Comparison of ENCODE assay signal across 18 mouse cellular contexts in genomic region chr6:85839982-85840381, GRCm38 (mm10). TPM values are rescaled to one million over a fixed set of nuclear protein-coding genes. Genes with fewer than 3 reads are reported as not detected.
DNase-seq lines count a peak whose midpoint lies in the region; ATAC-seq and TF ChIP-seq lines count a peak whose summit lies in the region.
"Had no signal": no experiment of that assay in that cellular context is flagged by ENCODE, and none has a peak within 500 bp of the region (broad histone marks: within the 10 kb centered on the region; RNA-seq: fewer than 3 reads in every experiment).

No protein-coding gene starts in this region.

- no peak overlapping the region for H3K4me2 ChIP-seq in embryonic facial prominence, embryonic 14.5 days (ENCODE audit: low read depth, low read length)
- H3K4me2 ChIP-seq in hindbrain, postnatal 0 days (ENCODE audit: low read depth, low read length), result no peak overlapping the region
- no peak overlapping the region for H3K4me2 ChIP-seq in hindbrain, embryonic 11.5 days (replicated peaks; ENCODE audit: low read depth, low read length)
- H3K4me2 ChIP-seq in neural tube, embryonic 15.5 days, result no peak overlapping the region
- H3K4me2 ChIP-seq: heart, embryonic 13.5 days had no signal

- no peaks in the 10 kb centered on the region for H3K9me3 ChIP-seq in embryonic facial prominence, embryonic 14.5 days (ENCODE audit: control insufficient read depth, low read length)
- H3K9me3 ChIP-seq in embryonic facial prominence, embryonic 10.5 days, result no peaks in the 10 kb centered on the region
- H3K9me3 ChIP-seq in hindbrain, postnatal 0 days (ENCODE audit: low read length), result no peaks in the 10 kb centered on the region
- H3K9me3 ChIP-seq in hindbrain, embryonic 11.5 days (ENCODE audit: control insufficient read depth, low read length), result no peaks in the 10 kb centered on the region
- no peaks in the 10 kb centered on the region for H3K9me3 ChIP-seq in neural tube, embryonic 15.5 days (replicated peaks)

- no peak overlapping the region for H3K27ac ChIP-seq in embryonic facial prominence, embryonic 14.5 days (replicated peaks; ENCODE audit: low read depth, low read length)
- no peak overlapping the region for H3K27ac ChIP-seq in embryonic facial prominence, embryonic 10.5 days (replicated peaks)
- H3K27ac ChIP-seq in hindbrain, postnatal 0 days, result peak overlapping the region; percentile 48; the same call in 1 of the 2 replicates
- no peak overlapping the region for H3K27ac ChIP-seq in hindbrain, embryonic 11.5 days (ENCODE audit: low read depth, low read length)
- no peak overlapping the region for H3K27ac ChIP-seq in neural tube, embryonic 15.5 days (replicated peaks)
- H3K27ac ChIP-seq: heart, embryonic 13.5 days had no signal

- TF ChIP-seq CTCF in hindbrain, postnatal 0 days (IDR thresholded peaks at IDR 0.05; ENCODE audit: low read depth), result no peak

- 34% methylated on average over 4 of the region's 4 CpGs for WGBS in embryonic facial prominence, embryonic 14.5 days
- WGBS in embryonic facial prominence, embryonic 10.5 days, result 37% methylated on average over 4 of the region's 4 CpGs
- WGBS in hindbrain, postnatal 0 days, result 25% methylated on average over 4 of the region's 4 CpGs
- 58% methylated on average over 4 of the region's 4 CpGs for WGBS in hindbrain, embryonic 11.5 days
- WGBS in neural tube, embryonic 15.5 days, result 48% methylated on average over 4 of the region's 4 CpGs

- DNase-seq in embryonic facial prominence, embryonic 14.5 days (ENCODE audit: low spot score), result peak; percentile 9
- no peak for DNase-seq in embryonic facial prominence, embryonic 10.5 days (ENCODE audit: low spot score)
- peak; percentile 65 for DNase-seq in hindbrain, postnatal 0 days (ENCODE audit: low spot score)
- no peak for DNase-seq in hindbrain, embryonic 11.5 days (ENCODE audit: low spot score)
- DNase-seq in lung, postnatal 14 days, result peak; percentile 4
- DNase-seq in lung, adult 18-20 months, result no peak
- DNase-seq in layer of hippocampus, adult 9-11 months, result peak; percentile 65
- DNase-seq: gastrocnemius, postnatal 36 days; liver, postnatal 0 days; spleen, adult 18-20 months had no signal

- H3K4me1 ChIP-seq in embryonic facial prominence, embryonic 14.5 days (ENCODE audit: control insufficient read depth, insufficient read depth, low read length), result no peaks in the 10 kb centered on the region; the same call in 1 of the 2 replicates
- peaks cover 9% of the 10 kb centered on the region for H3K4me1 ChIP-seq in embryonic facial prominence, embryonic 10.5 days
- H3K4me1 ChIP-seq in hindbrain, postnatal 0 days (ENCODE audit: insufficient read depth, low read length), result no peaks in the 10 kb centered on the region
- no peaks in the 10 kb centered on the region for H3K4me1 ChIP-seq in hindbrain, embryonic 11.5 days (replicated peaks; ENCODE audit: control insufficient read depth, insufficient read depth, low read length)
- H3K4me1 ChIP-seq in neural tube, embryonic 15.5 days, result no peaks in the 10 kb centered on the region
- H3K4me1 ChIP-seq: heart, embryonic 13.5 days had no signal

- no peaks in the 10 kb centered on the region for H3K36me3 ChIP-seq in embryonic facial prominence, embryonic 14.5 days (ENCODE audit: control insufficient read depth, insufficient read depth, low read length)
- no peaks in the 10 kb centered on the region for H3K36me3 ChIP-seq in embryonic facial prominence, embryonic 10.5 days (replicated peaks)
- no peaks in the 10 kb centered on the region for H3K36me3 ChIP-seq in hindbrain, postnatal 0 days (ENCODE audit: insufficient read depth, low read length)
- no peaks in the 10 kb centered on the region for H3K36me3 ChIP-seq in hindbrain, embryonic 11.5 days (ENCODE audit: control insufficient read depth, insufficient read depth, low read length)
- H3K36me3 ChIP-seq in neural tube, embryonic 15.5 days, result no peaks in the 10 kb centered on the region
- H3K36me3 ChIP-seq: heart, embryonic 13.5 days had no signal

- H3K4me3 ChIP-seq in embryonic facial prominence, embryonic 14.5 days (ENCODE audit: low read depth, low read length), result no peak overlapping the region
- no peak overlapping the region for H3K4me3 ChIP-seq in embryonic facial prominence, embryonic 10.5 days
- no peak overlapping the region for H3K4me3 ChIP-seq in hindbrain, postnatal 0 days (ENCODE audit: low read length)
- no peak overlapping the region for H3K4me3 ChIP-seq in hindbrain, embryonic 11.5 days (ENCODE audit: low read depth, low read length)
- no peak overlapping the region for H3K4me3 ChIP-seq in neural tube, embryonic 15.5 days (replicated peaks)
- H3K4me3 ChIP-seq: heart, embryonic 13.5 days; myocyte had no signal

- no peaks in the 10 kb centered on the region for H3K27me3 ChIP-seq in embryonic facial prominence, embryonic 14.5 days (replicated peaks; ENCODE audit: control insufficient read depth, insufficient read depth, low read length)
- H3K27me3 ChIP-seq in embryonic facial prominence, embryonic 10.5 days (replicated peaks; ENCODE audit: low read depth, poor library complexity, severe bottlenecking), result no peaks in the 10 kb centered on the region
- no peaks in the 10 kb centered on the region for H3K27me3 ChIP-seq in hindbrain, postnatal 0 days (ENCODE audit: insufficient read depth, low read length)
- no peaks in the 10 kb centered on the region for H3K27me3 ChIP-seq in hindbrain, embryonic 11.5 days (ENCODE audit: control insufficient read depth, insufficient read depth, low read length)
- H3K27me3 ChIP-seq in neural tube, embryonic 15.5 days (replicated peaks), result no peaks in the 10 kb centered on the region
- H3K27me3 ChIP-seq: heart, embryonic 13.5 days had no signal

- H3K9ac ChIP-seq in embryonic facial prominence, embryonic 14.5 days (ENCODE audit: low read depth, low read length), result no peak overlapping the region
- no peak overlapping the region for H3K9ac ChIP-seq in hindbrain, postnatal 0 days (replicated peaks; ENCODE audit: low read length)
- no peak overlapping the region for H3K9ac ChIP-seq in hindbrain, embryonic 11.5 days (ENCODE audit: low read depth, low read length)
- H3K9ac ChIP-seq in neural tube, embryonic 15.5 days (replicated peaks), result no peak overlapping the region
- H3K9ac ChIP-seq: heart, embryonic 13.5 days; liver, postnatal 0 days had no signal

- no peak for ATAC-seq in embryonic facial prominence, embryonic 14.5 days (ENCODE audit: low read depth)
- peak; percentile 70 for ATAC-seq in hindbrain, postnatal 0 days
- no peak for ATAC-seq in hindbrain, embryonic 11.5 days (ENCODE audit: low FRiP score)
- no peak for ATAC-seq in neural tube, embryonic 15.5 days (ENCODE audit: low FRiP score)
- ATAC-seq: activated CD4-positive, CD25-positive, alpha-beta regulatory T cell, adult 4 months; liver, postnatal 0 days had no signal

RNA-seq across cellular contexts. Expression of gene Nat8, which starts 8.1 kb away (rescaled TPM):
- polyA plus RNA-seq in embryonic facial prominence, embryonic 14.5 days (2014; fragmentation: Nextera tagmentation; extraction: Ambion mirVana), result not detected in 2 replicates
- polyA plus RNA-seq in embryonic facial prominence, embryonic 10.5 days (2016; fragmentation: Nextera tagmentation; extraction: Ambion mirVana), result not detected in 2 replicates
- total RNA-seq in hindbrain, postnatal 0 days (2014; rRNA removed), result not detected in 2 replicates
- 0.64 and 0.74 TPM in 2 replicates for polyA plus RNA-seq in hindbrain, postnatal 0 days (2015; fragmentation: Nextera tagmentation; extraction: Ambion mirVana)
- 0.15 TPM in 1 of 2 replicates, not detected in the other for polyA plus RNA-seq in hindbrain, embryonic 11.5 days (2014; fragmentation: Nextera tagmentation; extraction: Ambion mirVana)
- 0.32 TPM in 1 of 2 replicates, not detected in the other for polyA plus RNA-seq in neural tube, embryonic 15.5 days (2015; fragmentation: Nextera tagmentation; extraction: Ambion mirVana)
- total RNA-seq: gastrocnemius, postnatal 36 days; megakaryocyte, adult 5-6 weeks; MEL had no signal
- polyA plus RNA-seq: activated CD4-positive, CD25-positive, alpha-beta regulatory T cell, adult 4 months; heart, embryonic 13.5 days; limb, embryonic 11.5 days; liver, postnatal 0 days; myocyte had no signal

RNA-seq across cellular contexts. Expression of gene Nat8f5, which starts 19.2 kb away (rescaled TPM):
- 0.21 TPM in 1 of 2 replicates, not detected in the other for polyA plus RNA-seq in embryonic facial prominence, embryonic 14.5 days (2014; fragmentation: Nextera tagmentation; extraction: Ambion mirVana)
- polyA plus RNA-seq in embryonic facial prominence, embryonic 10.5 days (2016; fragmentation: Nextera tagmentation; extraction: Ambion mirVana), result not detected in 2 replicates
- 0.72 and 1.9 TPM in 2 replicates for total RNA-seq in hindbrain, postnatal 0 days (2014; rRNA removed)
- 0.54 and 0.73 TPM in 2 replicates for polyA plus RNA-seq in hindbrain, postnatal 0 days (2015; fragmentation: Nextera tagmentation; extraction: Ambion mirVana)
- not detected in 2 replicates for polyA plus RNA-seq in hindbrain, embryonic 11.5 days (2014; fragmentation: Nextera tagmentation; extraction: Ambion mirVana)
- polyA plus RNA-seq in neural tube, embryonic 15.5 days (2015; fragmentation: Nextera tagmentation; extraction: Ambion mirVana), result 0.20 TPM in 1 of 2 replicates, not detected in the other
- total RNA-seq: gastrocnemius, postnatal 36 days; megakaryocyte, adult 5-6 weeks; MEL had no signal
- polyA plus RNA-seq: activated CD4-positive, CD25-positive, alpha-beta regulatory T cell, adult 4 months; heart, embryonic 13.5 days; kidney, embryonic 14.5 days; limb, embryonic 11.5 days; liver, postnatal 0 days; myocyte had no signal

RNA-seq across cellular contexts. Expression of gene Nat8f6, which starts 19.2 kb away (rescaled TPM):
- not detected in 2 replicates for polyA plus RNA-seq in embryonic facial prominence, embryonic 14.5 days (2014; fragmentation: Nextera tagmentation; extraction: Ambion mirVana)
- polyA plus RNA-seq in embryonic facial prominence, embryonic 10.5 days (2016; fragmentation: Nextera tagmentation; extraction: Ambion mirVana), result not detected in 2 replicates
- total RNA-seq in hindbrain, postnatal 0 days (2014; rRNA removed), result 0.29 TPM in 1 of 2 replicates, not detected in the other
- not detected in 2 replicates for polyA plus RNA-seq in hindbrain, postnatal 0 days (2015; fragmentation: Nextera tagmentation; extraction: Ambion mirVana)
- not detected in 2 replicates for polyA plus RNA-seq in hindbrain, embryonic 11.5 days (2014; fragmentation: Nextera tagmentation; extraction: Ambion mirVana)
- not detected in 2 replicates for polyA plus RNA-seq in neural tube, embryonic 15.5 days (2015; fragmentation: Nextera tagmentation; extraction: Ambion mirVana)
- total RNA-seq: gastrocnemius, postnatal 36 days; megakaryocyte, adult 5-6 weeks; MEL had no signal
- polyA plus RNA-seq: activated CD4-positive, CD25-positive, alpha-beta regulatory T cell, adult 4 months; kidney, embryonic 14.5 days; limb, embryonic 11.5 days; liver, postnatal 0 days; myocyte had no signal

RNA-seq across cellular contexts. Expression of gene Nat8f2, which starts 29.0 kb away (rescaled TPM):
- not detected in 2 replicates for polyA plus RNA-seq in embryonic facial prominence, embryonic 14.5 days (2014; fragmentation: Nextera tagmentation; extraction: Ambion mirVana)
- not detected in 2 replicates for polyA plus RNA-seq in embryonic facial prominence, embryonic 10.5 days (2016; fragmentation: Nextera tagmentation; extraction: Ambion mirVana)
- not detected in 2 replicates for total RNA-seq in hindbrain, postnatal 0 days (2014; rRNA removed)
- polyA plus RNA-seq in hindbrain, postnatal 0 days (2015; fragmentation: Nextera tagmentation; extraction: Ambion mirVana), result not detected in 2 replicates
- 0.12 TPM in 1 of 2 replicates, not detected in the other for polyA plus RNA-seq in hindbrain, embryonic 11.5 days (2014; fragmentation: Nextera tagmentation; extraction: Ambion mirVana)
- 0.05 TPM in 1 of 2 replicates, not detected in the other for polyA plus RNA-seq in neural tube, embryonic 15.5 days (2015; fragmentation: Nextera tagmentation; extraction: Ambion mirVana)
- total RNA-seq: gastrocnemius, postnatal 36 days; megakaryocyte, adult 5-6 weeks had no signal
- polyA plus RNA-seq: activated CD4-positive, CD25-positive, alpha-beta regulatory T cell, adult 4 months; heart, embryonic 13.5 days; limb, embryonic 11.5 days; myocyte had no signal

Comparison
In these comparisons a context has a peak if more than half of its experiments do, and no peak if none do; other contexts are left out.
1. DNase-seq: peak in embryonic facial prominence, embryonic 14.5 days (single experiment), hindbrain, postnatal 0 days (single experiment), lung, postnatal 14 days (single experiment) and layer of hippocampus, adult 9-11 months (single experiment); none in embryonic facial prominence, embryonic 10.5 days (single experiment), hindbrain, embryonic 11.5 days (single experiment) and lung, adult 18-20 months (0 of 2).